25 mouse cellular contexts compared by ENCODE assay signal in the genomic region with DNA sequence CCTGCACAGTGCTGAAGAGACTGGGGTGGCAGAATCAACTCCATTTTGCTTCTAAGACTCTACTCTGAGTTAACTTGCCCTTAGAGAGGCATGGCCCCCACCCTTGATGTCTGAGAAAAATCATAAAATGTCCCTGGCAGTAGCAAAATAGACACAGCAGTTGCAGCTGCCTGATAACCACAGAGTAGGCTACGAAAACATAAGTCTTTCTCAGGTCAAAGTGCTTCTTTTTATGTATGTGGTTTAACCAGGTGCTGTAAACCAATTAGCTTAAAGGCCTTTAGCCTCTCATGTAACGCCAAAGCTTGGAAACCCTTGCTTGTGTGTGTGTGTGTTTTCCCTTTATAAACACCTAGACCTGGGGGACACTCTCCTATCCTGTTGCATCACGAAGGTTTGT.
A peak's percentile ranks its signal among the peaks of the same experiment; 100 is the strongest.
DNase-seq lines count a peak whose midpoint lies in the region; ATAC-seq and TF ChIP-seq lines count a peak whose summit lies in the region.
"Had no signal": no experiment of that assay in that cellular context is flagged by ENCODE, and none has a peak within 500 bp of the region (broad histone marks: within the 10 kb centered on the region; RNA-seq: fewer than 3 reads in every experiment).

No protein-coding gene starts in this region.

- no peaks in the 10 kb centered on the region for H3K4me1 ChIP-seq in midbrain, embryonic 11.5 days (ENCODE audit: control insufficient read depth, insufficient read depth, low read length)
- H3K4me1 ChIP-seq in midbrain, embryonic 16.5 days (ENCODE audit: control insufficient read depth, insufficient read depth, low read length) = no peaks in the 10 kb centered on the region
- H3K4me1 ChIP-seq in intestine, postnatal 0 days (replicated peaks; ENCODE audit: control insufficient read depth, insufficient read depth, low read length) = 0 out of 2 replicates have a peak, but pooled peaks cover 7% of the 10 kb centered on the region
- H3K4me1 ChIP-seq: embryonic facial prominence, embryonic 12.5 days; embryonic facial prominence, embryonic 15.5 days; heart, embryonic 12.5 days; heart, embryonic 15.5 days; hindbrain, embryonic 10.5 days; hindbrain, embryonic 13.5 days had no signal

- H3K27me3 ChIP-seq in midbrain, embryonic 11.5 days (ENCODE audit: control insufficient read depth, insufficient read depth, low read length) = no peaks in the 10 kb centered on the region
- H3K27me3 ChIP-seq in midbrain, embryonic 16.5 days (ENCODE audit: control insufficient read depth, insufficient read depth, low read depth, low read length) = no peaks in the 10 kb centered on the region
- H3K27me3 ChIP-seq in intestine, postnatal 0 days (replicated peaks; ENCODE audit: control insufficient read depth, insufficient read depth, low read length) = no peaks in the 10 kb centered on the region
- H3K27me3 ChIP-seq: embryonic facial prominence, embryonic 12.5 days; embryonic facial prominence, embryonic 15.5 days; heart, embryonic 12.5 days; heart, embryonic 15.5 days; hindbrain, embryonic 13.5 days had no signal

- H3K4me3 ChIP-seq in midbrain, embryonic 11.5 days (ENCODE audit: low read depth, low read length) = no peak overlapping the region
- no peak overlapping the region for H3K4me3 ChIP-seq in midbrain, embryonic 16.5 days (ENCODE audit: low read depth, low read length)
- H3K4me3 ChIP-seq in intestine, postnatal 0 days (ENCODE audit: low read depth, low read length) = no peak overlapping the region
- H3K4me3 ChIP-seq: embryonic facial prominence, embryonic 12.5 days; embryonic facial prominence, embryonic 15.5 days; gastrocnemius, adult 2 months; heart, embryonic 12.5 days; heart, embryonic 15.5 days; hindbrain, embryonic 10.5 days; hindbrain, embryonic 13.5 days had no signal

- no peak overlapping the region for H3K4me2 ChIP-seq in midbrain, embryonic 11.5 days
- no peak overlapping the region for H3K4me2 ChIP-seq in midbrain, embryonic 16.5 days (ENCODE audit: low read length)
- no peak overlapping the region for H3K4me2 ChIP-seq in intestine, postnatal 0 days (replicated peaks; ENCODE audit: low read depth)
- H3K4me2 ChIP-seq: embryonic facial prominence, embryonic 12.5 days; embryonic facial prominence, embryonic 15.5 days; heart, embryonic 12.5 days; heart, embryonic 15.5 days; hindbrain, embryonic 13.5 days had no signal

- intact Hi-C loops in left cerebral cortex, postnatal 10 days (cut with DNase I) = no loop called here

- no peak overlapping the region for H3K27ac ChIP-seq in midbrain, embryonic 11.5 days (ENCODE audit: low read depth, low read length)
- H3K27ac ChIP-seq in midbrain, embryonic 16.5 days (ENCODE audit: low read length) = no peak overlapping the region
- peak overlapping the region; percentile 57; the same call in 1 of the 2 replicates for H3K27ac ChIP-seq in intestine, postnatal 0 days (ENCODE audit: low read depth, low read length)
- H3K27ac ChIP-seq: embryonic facial prominence, embryonic 12.5 days; embryonic facial prominence, embryonic 15.5 days; gastrocnemius, adult 2 months; heart, embryonic 15.5 days; hindbrain, embryonic 10.5 days; hindbrain, embryonic 13.5 days had no signal

- H3K9ac ChIP-seq in midbrain, embryonic 11.5 days (ENCODE audit: low read length) = no peak overlapping the region
- no peak overlapping the region for H3K9ac ChIP-seq in midbrain, embryonic 16.5 days (ENCODE audit: low read depth, low read length)
- H3K9ac ChIP-seq in intestine, postnatal 0 days (ENCODE audit: low read depth, low read length) = no peak overlapping the region
- H3K9ac ChIP-seq: embryonic facial prominence, embryonic 12.5 days; embryonic facial prominence, embryonic 15.5 days; forebrain, postnatal 0 days; heart, embryonic 12.5 days; heart, embryonic 15.5 days; hindbrain, embryonic 13.5 days had no signal

- no peak for TF ChIP-seq CTCF in intestine, postnatal 0 days (IDR thresholded peaks at IDR 0.05; ENCODE audit: low read depth)

- H3K36me3 ChIP-seq in midbrain, embryonic 11.5 days (ENCODE audit: control insufficient read depth, insufficient read depth, low read length) = no peaks in the 10 kb centered on the region
- H3K36me3 ChIP-seq in midbrain, embryonic 16.5 days (ENCODE audit: control insufficient read depth, insufficient read depth, low read length) = no peaks in the 10 kb centered on the region
- H3K36me3 ChIP-seq in intestine, postnatal 0 days (ENCODE audit: control insufficient read depth, insufficient read depth) = no peaks in the 10 kb centered on the region
- H3K36me3 ChIP-seq: embryonic facial prominence, embryonic 12.5 days; embryonic facial prominence, embryonic 15.5 days; heart, embryonic 12.5 days; heart, embryonic 15.5 days; hindbrain, embryonic 10.5 days; hindbrain, embryonic 13.5 days had no signal

- no peaks in the 10 kb centered on the region for H3K9me3 ChIP-seq in midbrain, embryonic 11.5 days (ENCODE audit: control insufficient read depth, low read length)
- no peaks in the 10 kb centered on the region for H3K9me3 ChIP-seq in midbrain, embryonic 16.5 days (replicated peaks; ENCODE audit: control insufficient read depth, low read length, poor library complexity, severe bottlenecking)
- no peaks in the 10 kb centered on the region for H3K9me3 ChIP-seq in intestine, postnatal 0 days (ENCODE audit: control insufficient read depth)
- H3K9me3 ChIP-seq: embryonic facial prominence, embryonic 12.5 days; heart, embryonic 15.5 days had no signal

- no peak for ATAC-seq in midbrain, embryonic 11.5 days (ENCODE audit: low FRiP score)
- no peak for ATAC-seq in midbrain, embryonic 16.5 days
- ATAC-seq in intestine, postnatal 0 days = peak; percentile 87
- ATAC-seq: forebrain, embryonic 14.5 days; forebrain, postnatal 0 days had no signal

- peak; percentile 21 for DNase-seq in midbrain, embryonic 11.5 days (ENCODE audit: low spot score, missing footprints)
- DNase-seq in T-cell, adult 2 months (ENCODE audit: low spot score) = peak; percentile 5
- DNase-seq in thymus, postnatal 4 days = peak; percentile 25
- no peak for DNase-seq in layer of hippocampus, adult 18-20 months (ENCODE audit: low spot score in 2 of 2)
- DNase-seq in left cerebral cortex, postnatal 10 days (ENCODE audit: extremely low spot score in 1 of 2, low spot score in 2 of 2) = no peak
- DNase-seq: adrenal gland, postnatal 10 days; adrenal gland, postnatal 36 days; cerebellum, adult 18-20 months; cerebellum, adult 9-10 months; cerebellum, postnatal 14 days; forebrain, postnatal 0 days; gastrocnemius, adult 2 months; gastrocnemius, postnatal 14 days; heart, adult 18-20 months; heart, postnatal 10 days; heart, postnatal 36 days had no signal

- 80% methylated on average over 3 of the region's 3 CpGs for WGBS in midbrain, embryonic 11.5 days
- 84% methylated on average over 3 of the region's 3 CpGs for WGBS in midbrain, embryonic 16.5 days
- 46% methylated on average over 3 of the region's 3 CpGs for WGBS in intestine, postnatal 0 days

Comparison
In these comparisons a context has a peak if more than half of its experiments do, and no peak if none do; other contexts are left out.
1. DNase-seq: peak in midbrain, embryonic 11.5 days (single experiment), T-cell, adult 2 months (single experiment) and thymus, postnatal 4 days (single experiment); none in layer of hippocampus, adult 18-20 months (0 of 2) and left cerebral cortex, postnatal 10 days (0 of 2).